Mouse (Mus musculus): ENCODE measurements at regions not wholly inside any gene's neighbourhood (a gene's known extent, or its start where the extent isn't known, plus 50 kb on each side); places are given as distances from the start of the nearest gene placed in this dataset.
A peak's percentile ranks its signal among the peaks of the same experiment; 100 is the strongest.

- DNase-seq (ENCODE audit: inconsistent ontology term) = no peak
These were observed 156.5 kb downstream of the Rplp1 start for GRCm38 (mm10) chr9:61757806-61758205.

- peak; percentile 26 for DNase-seq (ENCODE audit: inconsistent ontology term)
These were observed 157.5 kb downstream of the Rplp1 start for GRCm38 (mm10) chr9:61756801-61757342.

- no peak for DNase-seq (ENCODE audit: inconsistent ontology term)
These were observed 158.0 kb downstream of the Rplp1 start for GRCm38 (mm10) chr9:61756224-61756800.

GRCm38 (mm10) chr9:61755311-61755710, 159.0 kb downstream of the Rplp1 start:
- no peak for DNase-seq (ENCODE audit: inconsistent ontology term)

GRCm38 (mm10) chr9:61753795-61754194, 160.5 kb downstream of the Rplp1 start:
- DNase-seq (ENCODE audit: inconsistent ontology term) = peak; percentile 68

GRCm38 (mm10) chr9:61749201-61749600, 165.1 kb downstream of the Rplp1 start:
- DNase-seq (ENCODE audit: inconsistent ontology term) = no peak

- DNase-seq (ENCODE audit: inconsistent ontology term) = no peak
These were observed 165.9 kb downstream of the Rplp1 start for GRCm38 (mm10) chr9:61748416-61748815.

- DNase-seq (ENCODE audit: inconsistent ontology term) = no peak
These were observed 167.9 kb downstream of the Rplp1 start for GRCm38 (mm10) chr9:61746401-61746800.

- DNase-seq (ENCODE audit: inconsistent ontology term) = peak; percentile 76
These were observed 169.0 kb downstream of the Rplp1 start for GRCm38 (mm10) chr9:61745301-61745801.

GRCm38 (mm10) chr9:61733540-61733939, 180.8 kb downstream of the Rplp1 start:
- no peak for DNase-seq (ENCODE audit: inconsistent ontology term)

GRCm38 (mm10) chr9:61732747-61733146, 181.6 kb downstream of the Rplp1 start:
- no peak for DNase-seq (ENCODE audit: inconsistent ontology term)

- no peak for DNase-seq (ENCODE audit: inconsistent ontology term)
These were observed 186.2 kb downstream of the Rplp1 start for GRCm38 (mm10) chr9:61728115-61728514.

- DNase-seq (ENCODE audit: inconsistent ontology term) = no peak
These were observed 186.7 kb downstream of the Rplp1 start for GRCm38 (mm10) chr9:61727651-61728050.

GRCm38 (mm10) chr9:61724070-61724469, 190.3 kb downstream of the Rplp1 start:
- no peak for DNase-seq (ENCODE audit: inconsistent ontology term)

GRCm38 (mm10) chr9:61723021-61723581, 191.2 kb downstream of the Rplp1 start:
- DNase-seq (ENCODE audit: inconsistent ontology term) = peak; percentile 45

- no peak for DNase-seq (ENCODE audit: inconsistent ontology term)
These were observed 192.5 kb downstream of the Rplp1 start for GRCm38 (mm10) chr9:61721851-61722250.

- no peak for DNase-seq (ENCODE audit: inconsistent ontology term)
These were observed 193.3 kb downstream of the Rplp1 start for GRCm38 (mm10) chr9:61721071-61721470.

- DNase-seq (ENCODE audit: inconsistent ontology term) = no peak
These were observed 194.1 kb downstream of the Rplp1 start for GRCm38 (mm10) chr9:61720206-61720605.

- no peak for DNase-seq (ENCODE audit: inconsistent ontology term)
These were observed 197.6 kb downstream of the Rplp1 start for GRCm38 (mm10) chr9:61716751-61717150.

GRCm38 (mm10) chr9:61714331-61715035, 199.9 kb downstream of the Rplp1 start:
- no peak for DNase-seq (ENCODE audit: inconsistent ontology term)

GRCm38 (mm10) chr9:61713806-61714205, 200.5 kb downstream of the Rplp1 start:
- no peak for DNase-seq (ENCODE audit: inconsistent ontology term)

GRCm38 (mm10) chr9:61711296-61711695, 203.0 kb downstream of the Rplp1 start:
- no peak for DNase-seq (ENCODE audit: inconsistent ontology term)

- DNase-seq (ENCODE audit: inconsistent ontology term) = no peak
These were observed 206.5 kb downstream of the Rplp1 start for GRCm38 (mm10) chr9:61707875-61708274.

All from Muller cell, postnatal 12 days (primary cell).